Mouse (Mus musculus) G1E (cell line): Measurements from ENCODE around the gene Cry2. TPM values are rescaled to one million over a fixed set of nuclear protein-coding genes. Genes with fewer than 3 reads are reported as not detected.

ENCODE experiments used
- ATAC-seq: 2 replicates; pipeline ENCODE4 v1.8.0; 2016; ENCODE audit warnings: mild to moderate bottlenecking; ENCODE audit not compliant: insufficient number of reproducible peaks, poor library complexity, low FRiP score, severe bottlenecking; ENCODE audit errors: extremely low read depth
- DNase-seq: peaks from one replicate; pipeline ENCODE4 v3.0.0; 2012; ENCODE audit warnings: low spot score
- H3K27me3 ChIP-seq: 2 replicates; pipeline ENCODE4 v1.6.1; 2012; ENCODE audit warnings: mild to moderate bottlenecking, low read length, inconsistent platforms; ENCODE audit not compliant: insufficient read depth
- H3K36me3 ChIP-seq: replicated peaks from 2 replicates; pipeline ENCODE3; 2012; ENCODE audit warnings: mild to moderate bottlenecking, inconsistent platforms
- H3K4me1 ChIP-seq: 2 replicates; pipeline ENCODE4 v1.6.1; 2012; ENCODE audit warnings: low read depth, low read length, inconsistent platforms, mixed read lengths; ENCODE audit not compliant: insufficient read depth
- H3K4me3 ChIP-seq: 2 replicates; pipeline ENCODE4 v1.5.1; 2012; ENCODE audit warnings: low read depth, mild to moderate bottlenecking, inconsistent platforms, low read length, moderate library complexity, mixed read lengths
- H3K9me3 ChIP-seq: replicated peaks from 2 replicates; pipeline ENCODE4 v1.6.1; 2012; ENCODE audit warnings: inconsistent platforms
- CTCF ChIP-seq: IDR thresholded peaks from 2 replicates; pipeline ENCODE4 v1.5.1; 2012; ENCODE audit warnings: low read depth, low read length, inconsistent platforms, mixed read lengths
- GATA1 ChIP-seq: IDR thresholded peaks from 2 replicates; pipeline ENCODE4 v1.6.1; 2012; ENCODE audit warnings: borderline replicate concordance, low read length, inconsistent platforms, mixed read lengths
- GATA2 ChIP-seq: IDR thresholded peaks from 2 replicates; pipeline ENCODE4 v1.6.1; 2012; ENCODE audit warnings: low read depth, low read length, inconsistent platforms, borderline replicate concordance
- POLR2AphosphoS5 ChIP-seq: IDR thresholded peaks from 2 replicates; pipeline ENCODE4 v1.6.1; 2012; ENCODE audit warnings: low read depth, low read length, inconsistent platforms; ENCODE audit not compliant: insufficient replicate concordance
- TAL1 ChIP-seq: conservative IDR thresholded peaks from 2 replicates; pipeline ENCODE4 v1.6.1; 2012; ENCODE audit warnings: low read depth, low read length, inconsistent platforms, mixed read lengths
- polyA plus RNA-seq: library from polyadenylated mRNA; stranded (reverse); fragments of >175 nt; gene quantifications from 2 replicates; pipeline ENCODE4 v1.2.3, GENCODE M21; 2012
- total RNA-seq, 2 experiments: library from RNA; stranded (forward) in 1 of 2; stranded (reverse) in 1 of 2; fragments of 200-1000 nt in 1 of 2; fragments of >200 nt in 1 of 2; fragmentation: Nextera tagmentation in 1 of 2; gene quantifications; 2 replicates each; pipeline ENCODE4 v1.2.3; 2014 to 2017

Gene Cry2
- total and polyA plus RNA-seq, 3 experiments: 13.3 to 30.6 (median 18.0) TPM

- H3K4me1 ChIP-seq: peaks cover 28% of the 10 kb centered on the region
- TF ChIP-seq GATA1 (no peak), CTCF (no peak), TAL1 (no peak), GATA2 (no peak), POLR2AphosphoS5 (no peak)
- DNase-seq (no peak), ATAC-seq (no peak)
- H3K36me3 ChIP-seq: no peaks in the 10 kb centered on the region
- peaks cover 67% of the 10 kb centered on the region for H3K27me3 ChIP-seq
- H3K9me3 ChIP-seq: no peaks in the 10 kb centered on the region
- H3K4me3 ChIP-seq: no peak overlapping the region
These were observed 63.5 kb downstream of the Cry2 start for GRCm38 (mm10) chr2:92370375-92370774.

GRCm38 (mm10) chr2:92367383-92368029 is 66.3 kb downstream of the Cry2 start:
- H3K4me1 ChIP-seq: peaks cover 11% of the 10 kb centered on the region; the same call in 1 of the 2 replicates
- ATAC-seq: no peak
- no peak overlapping the region for H3K4me3 ChIP-seq
- H3K36me3 ChIP-seq: peaks cover 6% of the 10 kb centered on the region
- TF ChIP-seq TAL1 (no peak), GATA1 (no peak), CTCF (no peak), POLR2AphosphoS5 (no peak), GATA2 (no peak)
- DNase-seq: no peak
- H3K9me3 ChIP-seq: no peaks in the 10 kb centered on the region
- peaks cover 74% of the 10 kb centered on the region for H3K27me3 ChIP-seq

GRCm38 (mm10) chr2:92365568-92365967 is 68.3 kb downstream of the Cry2 start:
- H3K4me3 ChIP-seq: no peak overlapping the region; the same call in 1 of the 2 replicates
- H3K36me3 ChIP-seq: peaks cover 13% of the 10 kb centered on the region
- peaks cover 54% of the 10 kb centered on the region for H3K27me3 ChIP-seq
- ATAC-seq: no peak
- H3K4me1 ChIP-seq: peaks cover 8% of the 10 kb centered on the region; the same call in 1 of the 2 replicates
- no peak for DNase-seq
- TF ChIP-seq POLR2AphosphoS5: no peak
- no peak for TF ChIP-seq TAL1
- no peak for TF ChIP-seq GATA2
- no peak for TF ChIP-seq GATA1
- TF ChIP-seq CTCF: no peak
- no peaks in the 10 kb centered on the region for H3K9me3 ChIP-seq

- TF ChIP-seq GATA1 (no peak), GATA2 (no peak), POLR2AphosphoS5 (no peak), TAL1 (no peak), CTCF (no peak)
- peaks cover 27% of the 10 kb centered on the region for H3K36me3 ChIP-seq
- ATAC-seq (no peak), DNase-seq (no peak)
- peaks cover 41% of the 10 kb centered on the region; the same call in 1 of the 2 replicates for H3K27me3 ChIP-seq
- H3K4me1 ChIP-seq: peaks cover 6% of the 10 kb centered on the region; the same call in 1 of the 2 replicates
- no peak overlapping the region for H3K4me3 ChIP-seq
- no peaks in the 10 kb centered on the region for H3K9me3 ChIP-seq
These were observed 69.8 kb downstream of the Cry2 start for GRCm38 (mm10) chr2:92364086-92364485.

- no peaks in the 10 kb centered on the region for H3K9me3 ChIP-seq
- no peak overlapping the region for H3K4me3 ChIP-seq
- TF ChIP-seq TAL1 (no peak), CTCF (no peak), GATA1 (no peak), POLR2AphosphoS5 (no peak), GATA2 (no peak)
- H3K4me1 ChIP-seq: peaks cover 6% of the 10 kb centered on the region; the same call in 1 of the 2 replicates
- H3K36me3 ChIP-seq: peaks cover 36% of the 10 kb centered on the region
- DNase-seq (no peak), ATAC-seq (no peak)
- peaks cover 34% of the 10 kb centered on the region; the same call in 1 of the 2 replicates for H3K27me3 ChIP-seq
These were observed 71.1 kb downstream of the Cry2 start for GRCm38 (mm10) chr2:92362571-92363228.

GRCm38 (mm10) chr2:92361795-92362194 is 72.0 kb downstream of the Cry2 start:
- Histone ChIP-seq H3K36me3 (peaks cover 43% of the 10 kb centered on the region), H3K4me1 (no peaks in the 10 kb centered on the region), H3K27me3 (peaks cover 25% of the 10 kb centered on the region; the same call in 1 of the 2 replicates), H3K9me3 (no peaks in the 10 kb centered on the region), H3K4me3 (no peak overlapping the region)
- DNase-seq (no peak), ATAC-seq (no peak)
- TF ChIP-seq GATA1 (no peak), GATA2 (no peak), TAL1 (no peak), CTCF (no peak), POLR2AphosphoS5 (no peak)
